Mouse (Mus musculus) thymus, adult 2 months (tissue): ENCODE data around the gene Prkce. TPM values are rescaled to one million over a fixed set of nuclear protein-coding genes. Genes with fewer than 3 reads are reported as not detected.

Experiments
- DNase-seq: peaks from one replicate; pipeline ENCODE4 v3.0.0; 2021
- H3K27ac ChIP-seq: fragments of 200-500 bp; 2 replicates; pipeline ENCODE4 v1.5.1; 2012; ENCODE audit warnings: low read length, control low read depth; ENCODE audit not compliant: control insufficient read depth, insufficient read depth
- H3K27me3 ChIP-seq: fragments of 200-500 bp; 2 replicates; pipeline ENCODE4 v1.6.1; 2012; ENCODE audit warnings: mild to moderate bottlenecking, low read length, moderate library complexity, mixed read lengths; ENCODE audit not compliant: control insufficient read depth, insufficient read depth
- H3K36me3 ChIP-seq: fragments of 200-500 bp; 2 replicates; pipeline ENCODE4 v1.6.1; 2012; ENCODE audit warnings: mild to moderate bottlenecking, low read length, moderate library complexity; ENCODE audit not compliant: control insufficient read depth, insufficient read depth
- H3K4me1 ChIP-seq: fragments of 200-500 bp; replicated peaks from 2 replicates; pipeline ENCODE4 v1.6.1; 2012; ENCODE audit warnings: low read length; ENCODE audit not compliant: control insufficient read depth, insufficient read depth
- H3K4me3 ChIP-seq: fragments of 200-500 bp; 2 replicates; pipeline ENCODE4 v1.5.1; 2012; ENCODE audit warnings: mild to moderate bottlenecking, low read length, control low read depth, moderate library complexity; ENCODE audit not compliant: control insufficient read depth, insufficient read depth
- CTCF ChIP-seq: fragments of 200-500 bp; IDR thresholded peaks from 2 replicates; pipeline ENCODE4 v1.5.1; 2012; ENCODE audit warnings: mild to moderate bottlenecking, control low read depth, low read length, moderate library complexity, borderline replicate concordance; ENCODE audit not compliant: control insufficient read depth, poor library complexity, insufficient read depth; ENCODE audit errors: extremely low read depth
- POLR2A ChIP-seq: fragments of 200-500 bp; IDR thresholded peaks from 2 replicates; pipeline ENCODE4 v1.6.1; 2012; ENCODE audit warnings: mild to moderate bottlenecking, low read length, control low read depth, moderate library complexity; ENCODE audit not compliant: control insufficient read depth, poor library complexity, insufficient read depth; ENCODE audit errors: extremely low read depth
- WGBS: fragments of 180-500 bp; shearing (Covaris S2); methylation state at CpG from one replicate; pipeline ENCODE4 v1.1.7; 2018; 5-methylcytosine and 5-hydroxymethylcytosine counted together
- polyA plus RNA-seq: library from polyadenylated mRNA; depleted of rRNA; stranded (reverse); fragments of >200 nt; gene quantifications from 2 replicates; pipeline ENCODE4 v1.2.3, GENCODE M21; 2012

Gene Prkce
- polyA plus RNA-seq, 1 experiment, result 1.6 TPM

- H3K27ac ChIP-seq, result no peak overlapping the region
- TF ChIP-seq POLR2A, result no peak
Observed at GRCm38 (mm10) chr17:86559206-86559891, 391.8 kb downstream of the Prkce start.

GRCm38 (mm10) chr17:86560499-86560898 is 392.9 kb downstream of the Prkce start:
- H3K4me1 ChIP-seq, result no peaks in the 10 kb centered on the region
- no peaks in the 10 kb centered on the region; the same call in 1 of the 2 replicates for H3K27me3 ChIP-seq
- no peak overlapping the region for H3K27ac ChIP-seq
- TF ChIP-seq CTCF (no peak), POLR2A (no peak)
- no peak for DNase-seq
- no peaks in the 10 kb centered on the region for H3K36me3 ChIP-seq
- no peak overlapping the region for H3K4me3 ChIP-seq
- 93% methylated on average over 3 of the region's 3 CpGs for WGBS

More at GRCm38 (mm10) chr17:86559206-86559891, 391.8 kb downstream of the Prkce start:
- WGBS, result 87% methylated on average over 15 of the region's 15 CpGs
- no peak overlapping the region for H3K4me3 ChIP-seq
- no peaks in the 10 kb centered on the region for H3K36me3 ChIP-seq
- H3K4me1 ChIP-seq, result no peaks in the 10 kb centered on the region
- no peak for DNase-seq
- no peaks in the 10 kb centered on the region; the same call in 1 of the 2 replicates for H3K27me3 ChIP-seq

GRCm38 (mm10) chr17:86570491-86570890 is 402.9 kb downstream of the Prkce start:
- TF ChIP-seq CTCF (no peak), POLR2A (no peak)
- H3K36me3 ChIP-seq, result no peaks in the 10 kb centered on the region
- no peaks in the 10 kb centered on the region for H3K27me3 ChIP-seq
- WGBS, result 92% methylated on average over 5 of the region's 5 CpGs
- no peak overlapping the region for H3K27ac ChIP-seq
- DNase-seq, result no peak
- H3K4me3 ChIP-seq, result no peak overlapping the region
- H3K4me1 ChIP-seq, result no peaks in the 10 kb centered on the region

- no peak for TF ChIP-seq POLR2A
- no peak for TF ChIP-seq CTCF
- Histone ChIP-seq H3K27ac (no peak overlapping the region), H3K4me3 (no peak overlapping the region), H3K36me3 (no peaks in the 10 kb centered on the region), H3K4me1 (no peaks in the 10 kb centered on the region), H3K27me3 (no peaks in the 10 kb centered on the region)
- no peak for DNase-seq
- WGBS, result 98% methylated on average over 3 of the region's 3 CpGs
Observed at GRCm38 (mm10) chr17:86571266-86571665, 403.7 kb downstream of the Prkce start.

- no peaks in the 10 kb centered on the region for H3K36me3 ChIP-seq
- no peaks in the 10 kb centered on the region for H3K27me3 ChIP-seq
- no peak overlapping the region for H3K4me3 ChIP-seq
- whole genome bisulfite sequencing, result 92% methylated on average over 6 of the region's 6 CpGs
- DNase-seq, result no peak
- no peak overlapping the region for H3K27ac ChIP-seq
- TF ChIP-seq CTCF, result no peak
- TF ChIP-seq POLR2A, result no peak
- H3K4me1 ChIP-seq, result no peaks in the 10 kb centered on the region
Observed at GRCm38 (mm10) chr17:86572136-86572535, 404.6 kb downstream of the Prkce start.

GRCm38 (mm10) chr17:86572576-86572975 is 405.0 kb downstream of the Prkce start:
- no peaks in the 10 kb centered on the region for H3K4me1 ChIP-seq
- no peak for DNase-seq
- WGBS, result 91% methylated on average over 8 of the region's 8 CpGs
- H3K27ac ChIP-seq, result no peak overlapping the region
- TF ChIP-seq POLR2A, result no peak
- no peak for TF ChIP-seq CTCF
- no peaks in the 10 kb centered on the region for H3K27me3 ChIP-seq
- H3K4me3 ChIP-seq, result no peak overlapping the region
- H3K36me3 ChIP-seq, result no peaks in the 10 kb centered on the region

- WGBS, result 95% methylated on average over 16 of the region's 16 CpGs
- no peak for TF ChIP-seq POLR2A
- TF ChIP-seq CTCF, result no peak
- H3K4me1 ChIP-seq, result no peaks in the 10 kb centered on the region
- no peak overlapping the region for H3K27ac ChIP-seq
- H3K4me3 ChIP-seq, result no peak overlapping the region
- H3K36me3 ChIP-seq, result no peaks in the 10 kb centered on the region
- H3K27me3 ChIP-seq, result no peaks in the 10 kb centered on the region
- DNase-seq, result no peak
Observed at GRCm38 (mm10) chr17:86573596-86574248, 406.1 kb downstream of the Prkce start.
